In genomic region chr13:23710374-23711089, GRCm38 (mm10) we compare ENCODE assay signal across 9 mouse cellular contexts. TPM values are rescaled to one million over a fixed set of nuclear protein-coding genes. Genes with fewer than 3 reads are reported as not detected.
DNase-seq lines count a peak whose midpoint lies in the region; ATAC-seq and TF ChIP-seq lines count a peak whose summit lies in the region.
"Had no signal": no experiment of that assay in that cellular context is flagged by ENCODE, and none has a peak within 500 bp of the region (broad histone marks: within the 10 kb centered on the region; RNA-seq: fewer than 3 reads in every experiment).

Hfe (minus strand) TSS chr13:23710854.

- no peaks in the 10 kb centered on the region for H3K27me3 ChIP-seq in cerebellum, adult 2 months (ENCODE audit: control insufficient read depth, insufficient read depth, low read length)
- H3K27me3 ChIP-seq in hindbrain, embryonic 13.5 days = peaks cover 10% of the 10 kb centered on the region; the same call in 1 of the 2 replicates
- no peaks in the 10 kb centered on the region for H3K27me3 ChIP-seq in liver, adult 2 months (ENCODE audit: control insufficient read depth, insufficient read depth, low read length)
- no peaks in the 10 kb centered on the region for H3K27me3 ChIP-seq in midbrain, embryonic 16.5 days (ENCODE audit: control insufficient read depth, insufficient read depth, low read depth, low read length)
- H3K27me3 ChIP-seq in stomach, embryonic 16.5 days (ENCODE audit: control insufficient read depth, insufficient read depth, low read length) = no peaks in the 10 kb centered on the region

- no peak for TF ChIP-seq POLR2A in cerebellum, adult 2 months (IDR thresholded peaks at IDR 0.05; ENCODE audit: borderline replicate concordance, insufficient read depth, low read length)
- TF ChIP-seq POLR2A in liver, adult 2 months (IDR thresholded peaks at IDR 0.05; ENCODE audit: extremely low read depth, insufficient read depth, low read length) = peak; percentile 53; the same call in 1 of the 2 replicates

- peak within 1 kb of the TSS; percentile 59 for H3K4me2 ChIP-seq in hindbrain, embryonic 13.5 days
- peak within 1 kb of the TSS; percentile 63 for H3K4me2 ChIP-seq in midbrain, embryonic 16.5 days (ENCODE audit: low read length)
- peak within 1 kb of the TSS; percentile 88 for H3K4me2 ChIP-seq in stomach, embryonic 16.5 days (ENCODE audit: low read depth, low read length)

- H3K27ac ChIP-seq in cerebellum, adult 2 months (ENCODE audit: insufficient read depth, low read length) = no peak within 1 kb of the TSS
- no peak within 1 kb of the TSS for H3K27ac ChIP-seq in hindbrain, embryonic 13.5 days
- peak within 1 kb of the TSS; percentile 93 for H3K27ac ChIP-seq in liver, adult 2 months (replicated peaks; ENCODE audit: insufficient read depth, low read depth, low read length)
- no peak within 1 kb of the TSS for H3K27ac ChIP-seq in midbrain, embryonic 16.5 days (ENCODE audit: low read length)
- no peak within 1 kb of the TSS; the same call in 1 of the 2 replicates for H3K27ac ChIP-seq in stomach, embryonic 16.5 days (ENCODE audit: low read length)

- no peaks in the 10 kb centered on the region for H3K79me2 ChIP-seq in liver, adult 2 months (ENCODE audit: control insufficient read depth, insufficient read depth, low read length)

- peak within 1 kb of the TSS; percentile 89 for H3K4me3 ChIP-seq in cerebellum, adult 2 months (replicated peaks; ENCODE audit: insufficient read depth, low read depth, low read length)
- H3K4me3 ChIP-seq in hindbrain, embryonic 13.5 days = peak within 1 kb of the TSS; percentile 38
- H3K4me3 ChIP-seq in liver, adult 2 months (ENCODE audit: insufficient read depth, low read depth, low read length) = peak within 1 kb of the TSS; percentile 81
- peak within 1 kb of the TSS; percentile 35 for H3K4me3 ChIP-seq in midbrain, embryonic 16.5 days (ENCODE audit: low read depth, low read length)
- H3K4me3 ChIP-seq in stomach, embryonic 16.5 days (replicated peaks; ENCODE audit: low read length) = peak within 1 kb of the TSS; percentile 53

- no peaks in the 10 kb centered on the region for H3K4me1 ChIP-seq in cerebellum, adult 2 months (ENCODE audit: control insufficient read depth, insufficient read depth, low read length)
- H3K4me1 ChIP-seq in hindbrain, embryonic 13.5 days (replicated peaks) = peaks cover 14% of the 10 kb centered on the region
- H3K4me1 ChIP-seq in liver, adult 2 months (ENCODE audit: control insufficient read depth, insufficient read depth, low read length) = peaks cover 25% of the 10 kb centered on the region
- H3K4me1 ChIP-seq in midbrain, embryonic 16.5 days (ENCODE audit: control insufficient read depth, insufficient read depth, low read length) = peaks cover 8% of the 10 kb centered on the region
- peaks cover 6% of the 10 kb centered on the region for H3K4me1 ChIP-seq in stomach, embryonic 16.5 days (ENCODE audit: control insufficient read depth, insufficient read depth, low read length)

- WGBS in cerebellum, adult 2 months = 4% methylated on average over 17 of the region's 17 CpGs
- WGBS in hindbrain, embryonic 13.5 days = 5% methylated on average over 17 of the region's 17 CpGs
- WGBS in liver, adult 2 months = under 1% methylated on average over 17 of the region's 17 CpGs
- 3% methylated on average over 17 of the region's 17 CpGs for WGBS in midbrain, embryonic 16.5 days
- 2% methylated on average over 17 of the region's 17 CpGs for WGBS in stomach, embryonic 16.5 days

- H3K36me3 ChIP-seq in hindbrain, embryonic 13.5 days = no peaks in the 10 kb centered on the region
- H3K36me3 ChIP-seq in liver, adult 2 months (ENCODE audit: control insufficient read depth, insufficient read depth, low read length) = no peaks in the 10 kb centered on the region; the same call in 1 of the 2 replicates
- no peaks in the 10 kb centered on the region for H3K36me3 ChIP-seq in midbrain, embryonic 16.5 days (ENCODE audit: control insufficient read depth, insufficient read depth, low read length)
- no peaks in the 10 kb centered on the region for H3K36me3 ChIP-seq in stomach, embryonic 16.5 days (ENCODE audit: control insufficient read depth, insufficient read depth, low read length)

- H3K9me3 ChIP-seq in hindbrain, embryonic 13.5 days = no peaks in the 10 kb centered on the region
- H3K9me3 ChIP-seq in midbrain, embryonic 16.5 days (replicated peaks; ENCODE audit: control insufficient read depth, low read length, poor library complexity, severe bottlenecking) = no peaks in the 10 kb centered on the region
- no peaks in the 10 kb centered on the region for H3K9me3 ChIP-seq in stomach, embryonic 16.5 days (replicated peaks; ENCODE audit: control insufficient read depth, low read length)

- TF ChIP-seq CTCF in cerebellum, adult 2 months (IDR thresholded peaks at IDR 0.05; ENCODE audit: borderline replicate concordance, insufficient read depth, low read depth, low read length) = no peak
- no peak for TF ChIP-seq CTCF in liver, adult 2 months (IDR thresholded peaks at IDR 0.05; ENCODE audit: low read depth, low read length)

- ATAC-seq in cerebellum, adult (ENCODE audit: insufficient number of reproducible peaks, low FRiP score, low TSS enrichment) = no peak
- ATAC-seq in hindbrain, embryonic 13.5 days (ENCODE audit: low FRiP score) = no peak
- ATAC-seq in midbrain, embryonic 16.5 days = no peak
- peak; percentile 56 for ATAC-seq in stomach, embryonic 16.5 days (ENCODE audit: insufficient read depth, low FRiP score)

- peak within 1 kb of the TSS; percentile 62; the same call in 1 of the 2 replicates for H3K9ac ChIP-seq in hindbrain, embryonic 13.5 days
- peak within 1 kb of the TSS; percentile 92 for H3K9ac ChIP-seq in liver, adult 2 months (ENCODE audit: low read depth, low read length)
- H3K9ac ChIP-seq in midbrain, embryonic 16.5 days (ENCODE audit: low read depth, low read length) = peak within 1 kb of the TSS; percentile 61
- peak within 1 kb of the TSS; percentile 82 for H3K9ac ChIP-seq in stomach, embryonic 16.5 days (ENCODE audit: low read length)

- DNase-seq in cerebellum, adult 2 months = no peak
- DNase-seq in adrenal gland, postnatal 4 days (ENCODE audit: low spot score in 2 of 2) = peak in 1 of 2 experiments; percentile 30
- peak; percentile 53 for DNase-seq in gastrocnemius, adult 18-20 months (ENCODE audit: low spot score)
- DNase-seq in liver, adult 2 months (ENCODE audit: extremely low read depth, low read depth, low spot score) = peak; percentile 74

RNA-seq across cellular contexts. Expression of gene Hfe, which starts in this region (rescaled TPM):
- polyA plus RNA-seq in cerebellum, adult 2 months (2012; rRNA removed) = 6.2 and 7.1 TPM in 2 replicates
- 10 to 100 TPM; 24.4 to 26.7 TPM for total RNA-seq in adrenal gland, postnatal 4 days (2021)
- 10 to 100 TPM; 25.6 to 25.7 TPM for total RNA-seq in gastrocnemius, adult 18-20 months (2021)
- polyA plus RNA-seq in hindbrain, embryonic 13.5 days (2015; fragmentation: Nextera tagmentation; extraction: Ambion mirVana) = 5.4 and 5.6 TPM in 2 replicates
- 30.4 and 35.3 TPM in 2 replicates for total RNA-seq in liver, adult 2 months (2014; rRNA removed)
- polyA plus RNA-seq in liver, adult 2 months (2012; rRNA removed) = 32.6 and 40.9 TPM in 2 replicates
- 2.8 and 3.8 TPM in 2 replicates for polyA plus RNA-seq in midbrain, embryonic 16.5 days (2015; fragmentation: Nextera tagmentation; extraction: Ambion mirVana)
- 8.8 and 9.6 TPM in 2 replicates for polyA plus RNA-seq in stomach, embryonic 16.5 days (2015; fragmentation: Nextera tagmentation; extraction: Ambion mirVana)
- total RNA-seq: MEL had no signal

Comparison
In these comparisons a context has a peak if more than half of its experiments do, and no peak if none do; other contexts are left out.
1. DNase-seq: peak in gastrocnemius, adult 18-20 months (single experiment) and liver, adult 2 months (single experiment); none in cerebellum, adult 2 months (0 of 2).
2. H3K4me3 ChIP-seq: peak in every context shown above with its lines; median percentile 89 in cerebellum, adult 2 months; 81 in liver, adult 2 months; 53 in stomach, embryonic 16.5 days; 38 in hindbrain, embryonic 13.5 days; 35 in midbrain, embryonic 16.5 days.
3. Peak in every context shown above with its lines, with median percentiles within 50 percentile points of each other: H3K4me2 ChIP-seq and H3K9ac ChIP-seq.